Mouse (Mus musculus): Measurements from ENCODE around the gene Efr3b. TPM values are rescaled to one million over a fixed set of nuclear protein-coding genes. Genes with fewer than 3 reads are reported as not detected.

Efr3b gene
- total and polyA plus RNA-seq, 2 experiments from 2014 or later, result 25.5 to 86.6 TPM

GRCm38 (mm10) chr12:3968380-3968779 lies 70.3 kb downstream of the Efr3b start:
- WGBS, result 72% methylated on average over 9 of the region's 9 CpGs
- H3K4me3 ChIP-seq (ENCODE audit: low read depth, low read length), result no peak overlapping the region
- H3K4me1 ChIP-seq (ENCODE audit: insufficient read depth), result no peaks in the 10 kb centered on the region
- ATAC-seq (no peak), DNase-seq (no peak)
- H3K9me3 ChIP-seq (ENCODE audit: low read length), result no peaks in the 10 kb centered on the region
- peaks cover 73% of the 10 kb centered on the region for H3K36me3 ChIP-seq (ENCODE audit: insufficient read depth)
- no peak overlapping the region for H3K4me2 ChIP-seq (ENCODE audit: low read depth)
- no peak overlapping the region for H3K9ac ChIP-seq
- TF ChIP-seq CTCF (IDR thresholded peaks at IDR 0.05; ENCODE audit: low read depth), result no peak
- H3K27me3 ChIP-seq (ENCODE audit: insufficient read depth, low read length), result no peaks in the 10 kb centered on the region
- H3K27ac ChIP-seq (ENCODE audit: low read depth, low read length), result no peak overlapping the region

GRCm38 (mm10) chr12:3967196-3967595 lies 71.5 kb downstream of the Efr3b start:
- no peak overlapping the region for H3K9ac ChIP-seq
- H3K4me2 ChIP-seq (ENCODE audit: low read depth), result no peak overlapping the region
- no peaks in the 10 kb centered on the region for H3K9me3 ChIP-seq (ENCODE audit: low read length)
- WGBS, result 95% methylated on average over 4 of the region's 4 CpGs
- peaks cover 69% of the 10 kb centered on the region for H3K36me3 ChIP-seq (ENCODE audit: insufficient read depth)
- no peaks in the 10 kb centered on the region for H3K4me1 ChIP-seq (ENCODE audit: insufficient read depth)
- no peaks in the 10 kb centered on the region for H3K27me3 ChIP-seq (ENCODE audit: insufficient read depth, low read length)
- DNase-seq (no peak), ATAC-seq (no peak)
- no peak for TF ChIP-seq CTCF (IDR thresholded peaks at IDR 0.05; ENCODE audit: low read depth)
- no peak overlapping the region for H3K4me3 ChIP-seq (ENCODE audit: low read depth, low read length)
- no peak overlapping the region for H3K27ac ChIP-seq (ENCODE audit: low read depth, low read length)

- peak overlapping the region; percentile 81 for H3K9ac ChIP-seq
- H3K27me3 ChIP-seq (ENCODE audit: insufficient read depth, low read length), result no peaks in the 10 kb centered on the region
- WGBS, result 62% methylated on average over 4 of the region's 4 CpGs
- peak overlapping the region; percentile 70 for H3K4me3 ChIP-seq (ENCODE audit: low read depth, low read length)
- no peak for ATAC-seq
- no peak for TF ChIP-seq CTCF (IDR thresholded peaks at IDR 0.05; ENCODE audit: low read depth)
- peak overlapping the region; percentile 93; the same call in 1 of the 2 replicates for H3K27ac ChIP-seq (ENCODE audit: low read depth, low read length)
- H3K4me2 ChIP-seq (ENCODE audit: low read depth), result peak overlapping the region; percentile 97
- H3K9me3 ChIP-seq (ENCODE audit: low read length), result no peaks in the 10 kb centered on the region
- DNase-seq, result no peak
- H3K36me3 ChIP-seq (ENCODE audit: insufficient read depth), result peaks cover 13% of the 10 kb centered on the region
- H3K4me1 ChIP-seq (ENCODE audit: insufficient read depth), result peaks cover 7% of the 10 kb centered on the region; the same call in 1 of the 2 replicates
Measured at GRCm38 (mm10) chr12:3960553-3960952, 78.2 kb downstream of the Efr3b start.

- peaks cover 7% of the 10 kb centered on the region; the same call in 1 of the 2 replicates for H3K4me1 ChIP-seq (ENCODE audit: insufficient read depth)
- H3K36me3 ChIP-seq (ENCODE audit: insufficient read depth), result peaks cover 8% of the 10 kb centered on the region; the same call in 1 of the 2 replicates
- peak overlapping the region; percentile 70 for H3K4me3 ChIP-seq (ENCODE audit: low read depth, low read length)
- H3K4me2 ChIP-seq (ENCODE audit: low read depth), result peak overlapping the region; percentile 97
- H3K27me3 ChIP-seq (ENCODE audit: insufficient read depth, low read length), result peaks cover 5% of the 10 kb centered on the region; the same call in 1 of the 2 replicates
- DNase-seq (peak; percentile 92), ATAC-seq (peak; percentile 97)
- no peaks in the 10 kb centered on the region for H3K9me3 ChIP-seq (ENCODE audit: low read length)
- no peak for TF ChIP-seq CTCF (IDR thresholded peaks at IDR 0.05; ENCODE audit: low read depth)
- H3K9ac ChIP-seq, result peak overlapping the region; percentile 81
- WGBS, result 7% methylated on average over 53 of the region's 53 CpGs
- peak overlapping the region; percentile 93 for H3K27ac ChIP-seq (ENCODE audit: low read depth, low read length)
Measured at GRCm38 (mm10) chr12:3959791-3960543, 78.7 kb downstream of the Efr3b start.

- peak; percentile 35 for DNase-seq
Measured at GRCm38 (mm10) chr12:3956351-3956750, 82.4 kb downstream of the Efr3b start.

GRCm38 (mm10) chr12:3955371-3955770 lies 83.3 kb downstream of the Efr3b start:
- H3K4me1 ChIP-seq (ENCODE audit: insufficient read depth), result 0 out of 2 replicates have a peak, but pooled peaks cover 3% of the 10 kb centered on the region
- WGBS, result 28% methylated on average over 10 of the region's 10 CpGs
- H3K27ac ChIP-seq (ENCODE audit: low read depth, low read length), result no peak overlapping the region
- ATAC-seq (no peak), DNase-seq (no peak)
- no peaks in the 10 kb centered on the region for H3K9me3 ChIP-seq (ENCODE audit: low read length)
- H3K4me3 ChIP-seq (ENCODE audit: low read depth, low read length), result no peak overlapping the region
- no peak overlapping the region for H3K4me2 ChIP-seq (ENCODE audit: low read depth)
- no peak overlapping the region for H3K9ac ChIP-seq
- H3K27me3 ChIP-seq (ENCODE audit: insufficient read depth, low read length), result peaks cover 16% of the 10 kb centered on the region
- no peak for TF ChIP-seq CTCF (IDR thresholded peaks at IDR 0.05; ENCODE audit: low read depth)
- no peaks in the 10 kb centered on the region for H3K36me3 ChIP-seq (ENCODE audit: insufficient read depth)

More at GRCm38 (mm10) chr12:3956351-3956750, 82.4 kb downstream of the Efr3b start:
- H3K4me2 ChIP-seq (ENCODE audit: low read depth), result no peak overlapping the region
- H3K27ac ChIP-seq (ENCODE audit: low read depth, low read length), result no peak overlapping the region
- peaks cover 16% of the 10 kb centered on the region for H3K27me3 ChIP-seq (ENCODE audit: insufficient read depth, low read length)
- H3K9me3 ChIP-seq (ENCODE audit: low read length), result no peaks in the 10 kb centered on the region
- no peak overlapping the region for H3K9ac ChIP-seq
- no peak for ATAC-seq
- peak; percentile 67 for TF ChIP-seq CTCF (IDR thresholded peaks at IDR 0.05; ENCODE audit: low read depth)
- H3K36me3 ChIP-seq (ENCODE audit: insufficient read depth), result no peaks in the 10 kb centered on the region
- peaks cover 7% of the 10 kb centered on the region; the same call in 1 of the 2 replicates for H3K4me1 ChIP-seq (ENCODE audit: insufficient read depth)
- no peak overlapping the region for H3K4me3 ChIP-seq (ENCODE audit: low read depth, low read length)
- WGBS, result 8% methylated on average over 3 of the region's 3 CpGs

- peaks cover 16% of the 10 kb centered on the region for H3K27me3 ChIP-seq (ENCODE audit: insufficient read depth, low read length)
- no peak for ATAC-seq
- H3K9me3 ChIP-seq (ENCODE audit: low read length), result no peaks in the 10 kb centered on the region
- H3K36me3 ChIP-seq (ENCODE audit: insufficient read depth), result no peaks in the 10 kb centered on the region
- no peak within 1 kb of the TSS for H3K4me2 ChIP-seq (ENCODE audit: low read depth)
- no peak within 1 kb of the TSS for H3K27ac ChIP-seq (ENCODE audit: low read depth, low read length)
- H3K4me3 ChIP-seq (ENCODE audit: low read depth, low read length), result no peak within 1 kb of the TSS
- no peak for DNase-seq
- WGBS, result 20% methylated on average over 22 of the region's 22 CpGs
- H3K9ac ChIP-seq, result no peak within 1 kb of the TSS
- TF ChIP-seq CTCF (IDR thresholded peaks at IDR 0.05; ENCODE audit: low read depth), result no peak
- no peaks in the 10 kb centered on the region for H3K4me1 ChIP-seq (ENCODE audit: insufficient read depth)
Measured at GRCm38 (mm10) chr12:3954651-3955050, 84.1 kb downstream of the Efr3b start, which contains the start of gene Pomc. Gene Pomc, plus strand, starts transcription at chr12:3954951.
